Mouse (Mus musculus) Patski (cell line): ENCODE data around the gene Kcnk3. TPM values are rescaled to one million over a fixed set of nuclear protein-coding genes. Genes with fewer than 3 reads are reported as not detected.

Source experiments
- ATAC-seq: fragments of 100-300 bp; one replicate; pipeline ENCODE4 v1.8.0; 2021
- CTCF ChIA-PET: fragments of 350-600 bp; sonication (Branson Sonifier 250); formaldehyde crosslinking; loops from one replicate; lab custom pipeline; 2022; ENCODE audit warnings: inconsistent platforms; lab: Charles Lee
- POLR2A ChIA-PET: fragments of 350-600 bp; sonication (Branson Sonifier 250); formaldehyde crosslinking; loops from one replicate; lab custom pipeline; 2022; ENCODE audit warnings: antibody characterized with exemption, inconsistent platforms; lab: Charles Lee
- DNase-seq: peaks from one replicate; pipeline ENCODE4 v3.0.0-alpha.2; 2011; ENCODE audit warnings: low read depth, low spot score
- H3K27me3 ChIP-seq: fragments of 371-371 bp; one replicate; pipeline ENCODE4 v1.5.1; 2021
- CTCF ChIP-seq: fragments of 100-300 bp; IDR thresholded peaks from one replicate; pipeline ENCODE4 v1.5.1; 2021
- in situ Hi-C: fragments of 300-500 bp; cut with MboI; formaldehyde crosslinking; loops from 3 replicates; pipeline ENCODE4 v1.11.1; 2018; ENCODE audit warnings: low pct_unique_long_range_greater_than_20kb, mixed read lengths
- polyA plus RNA-seq: library from polyadenylated mRNA; unstranded; gene quantifications from one replicate; pipeline ENCODE4 v1.2.3, GENCODE M21; 2021

Gene Kcnk3
- polyA plus RNA-seq, 1 experiment from 2014 or later, result not detected

- in situ Hi-C loops, result no loop called here
These were observed 79.7 kb downstream of the Kcnk3 start for GRCm38 (mm10) chr5:30667686-30668085.

GRCm38 (mm10) chr5:30668637-30669495 is 80.9 kb downstream of the Kcnk3 start:
- H3K27me3 ChIP-seq, result no peaks in the 10 kb centered on the region
- DNase-seq (no peak), ATAC-seq (no peak)
- CTCF ChIA-PET, result interaction anchor here (0.9 to 1.8 kb wide), 4 partner anchors 15 to 106 kb away, joined by 3 to 6 read pairs (median 4); no protein-coding TSS in a partner anchor
- in situ Hi-C loops, result no loop called here
- no peak for TF ChIP-seq CTCF
- POLR2A ChIA-PET, result interaction anchor here (0.8 to 1.3 kb wide), 2 partner anchors 13 to 17 kb away, joined by 3 to 4 read pairs; no protein-coding TSS in a partner anchor

More at GRCm38 (mm10) chr5:30667686-30668085, 79.7 kb downstream of the Kcnk3 start:
- no peak for ATAC-seq
- ChIA-PET CTCF (interaction anchor here (0.9 to 1.8 kb wide), 3 partner anchors 13 to 107 kb away, joined by 3 to 6 read pairs (median 4); no protein-coding TSS in a partner anchor), POLR2A (interaction anchor here (0.8 to 1.4 kb wide), 3 partner anchors 16 to 115 kb away, joined by 3 to 4 read pairs (median 3); no protein-coding TSS in a partner anchor)
- no peaks in the 10 kb centered on the region for H3K27me3 ChIP-seq
- TF ChIP-seq CTCF, result no peak
- DNase-seq, result no peak

- ChIA-PET CTCF (interaction anchor here (1.5 kb wide), 1 partner anchor 20 kb away, joined by 3 read pairs; no protein-coding TSS in a partner anchor), POLR2A (interaction anchor here (1.3 kb wide), 1 partner anchor 13 kb away, joined by 3 read pairs; no protein-coding TSS in a partner anchor)
- no peak for TF ChIP-seq CTCF
- DNase-seq, result no peak
- in situ Hi-C loops, result no loop called here
- H3K27me3 ChIP-seq, result no peaks in the 10 kb centered on the region
- no peak for ATAC-seq
These were observed 81.5 kb downstream of the Kcnk3 start for GRCm38 (mm10) chr5:30669496-30669830.

GRCm38 (mm10) chr5:30670091-30670490 is 82.1 kb downstream of the Kcnk3 start:
- ATAC-seq, result no peak
- POLR2A ChIA-PET, result interaction anchor here (1.3 kb wide), 1 partner anchor 14 kb away, joined by 3 read pairs; no protein-coding TSS in a partner anchor
- no peaks in the 10 kb centered on the region for H3K27me3 ChIP-seq
- in situ Hi-C loops, result no loop called here
- no peak for DNase-seq
- CTCF ChIA-PET, result no interaction called here
- TF ChIP-seq CTCF, result no peak

- TF ChIP-seq CTCF, result no peak
- H3K27me3 ChIP-seq, result no peaks in the 10 kb centered on the region
- POLR2A ChIA-PET, result no interaction called here
- ATAC-seq, result no peak
- in situ Hi-C loops, result no loop called here
- CTCF ChIA-PET, result interaction anchor here (1.1 to 1.6 kb wide), 3 partner anchors 11 to 26 kb away, joined by 3 read pairs; partner anchors contain the start of gene Slc35f6
- DNase-seq, result no peak
These were observed 86.0 kb downstream of the Kcnk3 start for GRCm38 (mm10) chr5:30674001-30674400.

Other genes starting within 250 kb of the Kcnk3 start
- gene Otof, start 126.2 kb upstream of the Kcnk3 start, polyA plus RNA-seq, result not detected
- gene 1700001C02Rik, start 122.1 kb upstream of the Kcnk3 start, polyA plus RNA-seq, result not detected
- gene Cib4, start 42.3 kb upstream of the Kcnk3 start, polyA plus RNA-seq, result not detected
- 49.7 TPM for gene Slc35f6, start 59.8 kb downstream of the Kcnk3 start, polyA plus RNA-seq
- gene Cenpa, start 78.6 kb downstream of the Kcnk3 start, polyA plus RNA-seq, result 106 TPM
- 0.31 TPM for gene Dpysl5, start 123.4 kb downstream of the Kcnk3 start, polyA plus RNA-seq
- gene Mapre3, start 226.5 kb downstream of the Kcnk3 start, polyA plus RNA-seq, result 83.2 TPM